Mouse (Mus musculus): Measurements from ENCODE around the gene Gm16442. TPM values are rescaled to one million over a fixed set of nuclear protein-coding genes. Genes with fewer than 3 reads are reported as not detected.
"Not testable (repeated sequence)": the region's sequence is repeated elsewhere in the genome, so short reads cannot be mapped to it uniquely, and the experiment has no call there.

Gene Gm16442
- not detected for total RNA-seq (2021)
- long read RNA-seq, experiment 1 = 0 reads
- long read RNA-seq, experiment 2 = 0 reads

DNA sequence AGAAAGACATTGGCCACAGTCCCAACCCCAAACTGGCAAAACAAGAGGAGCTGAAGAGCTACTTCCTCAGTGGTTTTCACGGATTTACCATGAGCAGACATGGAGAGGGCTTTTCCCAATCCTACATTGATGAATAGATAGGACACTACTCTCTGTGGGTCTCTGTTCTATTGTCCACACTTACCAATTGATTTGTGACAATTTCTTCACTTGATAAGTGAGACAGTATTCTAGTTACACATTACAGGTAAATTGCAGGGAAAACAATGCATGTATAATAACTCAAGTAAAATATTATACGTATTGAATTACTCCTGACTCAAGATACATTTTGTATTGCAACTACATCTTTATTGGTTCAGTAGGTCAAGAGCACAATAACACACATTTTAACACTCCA lies at the start of gene Gm16442:
Gm16442 (minus strand) TSS at position 101 of the 400 bp plus-strand sequence.
- DNase-seq; intact Hi-C loops (cut with DNase I; ENCODE audit: low total_unique reads): not testable (repeated sequence)

DNA sequence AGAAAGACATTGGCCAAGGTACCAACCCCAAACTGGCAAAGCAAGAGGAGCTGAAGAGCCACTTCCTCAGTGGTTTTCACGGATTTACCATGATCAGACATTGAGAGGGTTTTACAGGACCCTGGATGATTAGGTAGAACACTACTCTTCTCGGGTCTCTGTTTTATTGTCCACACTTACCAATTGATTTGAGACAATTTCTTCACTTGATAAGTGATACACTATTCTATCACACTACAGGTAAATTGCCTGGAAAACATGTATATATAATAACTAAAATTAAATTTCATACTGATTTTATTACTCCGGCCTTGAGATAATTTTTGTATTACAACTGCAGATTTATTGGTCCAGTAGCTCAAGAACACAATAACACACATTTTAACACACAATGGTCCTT lies 45.9 kb upstream of the Gm16442 start, which contains the start of gene Vmn1r94:
Vmn1r94 (minus strand) TSS at position 101 of the 400 bp plus-strand sequence.
- intact Hi-C loops (cut with DNase I; ENCODE audit: low total_unique reads) = not testable (repeated sequence)

GRCm38 (mm10) chr7:20138988-20139387 lies 16.6 kb upstream of the Gm16442 start, which contains the start of gene Vmn1r93:
Gene Vmn1r93, minus strand, starts transcription at chr7:20139088.
- intact Hi-C loops (cut with DNase I; ENCODE audit: low total_unique reads); DNase-seq: not testable (repeated sequence)

More for the DNA sequence above, 45.9 kb upstream of the Gm16442 start, which contains the start of gene Vmn1r94:
- DNase-seq = not testable (repeated sequence)

DNA sequence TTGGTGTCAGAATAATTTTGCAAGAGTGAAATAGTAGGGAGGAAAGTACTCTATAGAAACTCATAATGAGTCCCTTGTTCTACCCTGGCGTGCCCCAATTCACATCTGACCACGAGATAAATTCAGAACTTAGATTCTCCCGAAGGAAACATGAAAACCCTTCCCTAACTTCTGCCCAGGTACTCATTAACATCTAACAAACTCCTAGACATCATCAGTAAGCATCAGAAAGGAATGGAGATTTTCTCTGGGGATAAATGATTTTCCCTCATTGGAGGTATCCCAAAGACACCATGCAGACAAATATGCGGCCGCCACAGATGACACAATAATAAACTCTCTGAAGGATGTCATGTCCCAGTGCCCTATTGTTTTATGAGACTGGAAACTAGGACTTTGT lies 23.0 kb downstream of the Gm16442 start, which contains the start of gene Vmn1r91:
Vmn1r91 (plus strand) TSS at position 301 of the 400 bp plus-strand sequence.
- intact Hi-C loops (cut with DNase I; ENCODE audit: low total_unique reads); DNase-seq: not testable (repeated sequence)

- DNase-seq; intact Hi-C loops (cut with DNase I; ENCODE audit: low total_unique reads): not testable (repeated sequence)
Observed at GRCm38 (mm10) chr7:20078118-20078517, 44.3 kb downstream of the Gm16442 start.

Other genes starting within 250 kb of the Gm16442 start
- gene Ceacam19, start 234.6 kb downstream of the Gm16442 start, total RNA-seq (2021) = not detected
- gene Pvr, start 201.4 kb downstream of the Gm16442 start, total RNA-seq (2021) = 1 to 10 TPM; 8.0 to 9.4 TPM
- not detected for gene Igsf23, start 171.8 kb downstream of the Gm16442 start, total RNA-seq (2021)
- not detected for gene Ceacam20, start 157.2 kb downstream of the Gm16442 start, total RNA-seq (2021)
- not detected for gene Nlrp9b, start 131.1 kb downstream of the Gm16442 start, total RNA-seq (2021)
- gene Vmn1r91, start 22.9 kb downstream of the Gm16442 start, total RNA-seq (2021) = not detected
- not detected for gene Vmn1r93, start 16.5 kb upstream of the Gm16442 start, total RNA-seq (2021)
- not detected for gene Vmn1r94, start 45.8 kb upstream of the Gm16442 start, total RNA-seq (2021)
- not detected for gene Vmn1r95, start 71.1 kb upstream of the Gm16442 start, total RNA-seq (2021)
- not detected for gene Gm6164, start 83.0 kb upstream of the Gm16442 start, total RNA-seq (2021)
- gene Gm4498, start 111.2 kb upstream of the Gm16442 start, total RNA-seq (2021) = not detected
- gene Gm5890, start 140.3 kb upstream of the Gm16442 start, total RNA-seq (2021) = not detected
- not detected for gene Gm4133, start 211.5 kb upstream of the Gm16442 start, total RNA-seq (2021)

Measured in gastrocnemius, postnatal 14 days (tissue).